Mouse (Mus musculus): ENCODE measurements around the gene Dlec1. TPM values are rescaled to one million over a fixed set of nuclear protein-coding genes. Genes with fewer than 3 reads are reported as not detected.

The Dlec1 gene
- polyA plus RNA-seq, 1 experiment from 2014 or later, result 0.87 TPM

DNA sequence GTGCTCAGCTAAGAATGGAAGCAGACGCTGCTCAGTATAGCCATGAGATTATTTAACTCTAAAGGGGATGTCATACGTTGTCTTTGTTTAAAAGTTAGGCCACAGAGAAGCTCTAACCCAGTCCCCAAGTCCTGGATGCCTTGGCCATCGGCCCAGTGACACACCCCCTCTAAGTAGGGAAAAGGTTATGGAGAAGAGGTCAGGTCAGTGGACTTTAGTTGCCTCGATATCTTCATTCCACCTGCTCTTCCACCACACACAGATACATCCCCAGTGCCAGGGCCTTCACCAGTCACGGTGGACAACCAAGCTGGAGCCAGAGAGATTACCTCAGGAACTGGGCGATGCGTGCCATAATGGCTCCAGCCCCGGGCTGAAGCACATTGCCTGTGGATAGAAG is 53.1 kb downstream of the Dlec1 start:
- WGBS, result 72% methylated on average over 8 of the region's 8 CpGs

DNA sequence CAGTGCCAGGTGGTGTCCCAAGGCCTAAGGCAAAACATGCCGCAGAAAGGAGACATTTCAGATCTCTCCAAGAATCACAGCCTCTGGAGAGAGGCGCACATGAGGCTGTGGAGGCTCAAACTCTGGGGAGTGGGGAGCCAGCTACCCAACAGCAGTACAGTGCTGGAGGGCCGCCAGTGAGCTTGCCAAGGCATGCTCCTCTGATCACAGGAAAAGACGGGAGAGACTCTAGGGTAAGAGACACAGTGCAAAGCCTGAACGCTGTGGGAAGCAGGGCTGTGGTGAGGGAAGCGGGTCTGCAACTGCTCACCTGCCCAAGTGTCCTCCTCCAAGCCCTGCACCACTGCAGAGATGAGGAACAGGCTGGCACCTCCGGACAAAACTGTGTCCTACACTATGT is 53.5 kb downstream of the Dlec1 start:
- H3K9me3 ChIP-seq, result no peaks in the 10 kb centered on the region
- no peak overlapping the region for H3K27ac ChIP-seq
- no peak overlapping the region for H3K4me3 ChIP-seq
- no peaks in the 10 kb centered on the region for H3K36me3 ChIP-seq
- peaks cover 5% of the 10 kb centered on the region; the same call in 1 of the 2 replicates for H3K4me1 ChIP-seq
- DNase-seq (ENCODE audit: low spot score), result no peak
- peaks cover 39% of the 10 kb centered on the region for H3K27me3 ChIP-seq (ENCODE audit: insufficient read depth, poor library complexity, severe bottlenecking)
- 48% methylated on average over 7 of the region's 7 CpGs for WGBS

More for the DNA sequence above, 53.1 kb downstream of the Dlec1 start:
- Histone ChIP-seq H3K9me3 (no peaks in the 10 kb centered on the region), H3K27ac (no peak overlapping the region), H3K36me3 (no peaks in the 10 kb centered on the region), H3K4me1 (peaks cover 5% of the 10 kb centered on the region; the same call in 1 of the 2 replicates), H3K4me3 (no peak overlapping the region), H3K27me3 (ENCODE audit: insufficient read depth, poor library complexity, severe bottlenecking) (peaks cover 42% of the 10 kb centered on the region)
- no peak for DNase-seq (ENCODE audit: low spot score)

DNA sequence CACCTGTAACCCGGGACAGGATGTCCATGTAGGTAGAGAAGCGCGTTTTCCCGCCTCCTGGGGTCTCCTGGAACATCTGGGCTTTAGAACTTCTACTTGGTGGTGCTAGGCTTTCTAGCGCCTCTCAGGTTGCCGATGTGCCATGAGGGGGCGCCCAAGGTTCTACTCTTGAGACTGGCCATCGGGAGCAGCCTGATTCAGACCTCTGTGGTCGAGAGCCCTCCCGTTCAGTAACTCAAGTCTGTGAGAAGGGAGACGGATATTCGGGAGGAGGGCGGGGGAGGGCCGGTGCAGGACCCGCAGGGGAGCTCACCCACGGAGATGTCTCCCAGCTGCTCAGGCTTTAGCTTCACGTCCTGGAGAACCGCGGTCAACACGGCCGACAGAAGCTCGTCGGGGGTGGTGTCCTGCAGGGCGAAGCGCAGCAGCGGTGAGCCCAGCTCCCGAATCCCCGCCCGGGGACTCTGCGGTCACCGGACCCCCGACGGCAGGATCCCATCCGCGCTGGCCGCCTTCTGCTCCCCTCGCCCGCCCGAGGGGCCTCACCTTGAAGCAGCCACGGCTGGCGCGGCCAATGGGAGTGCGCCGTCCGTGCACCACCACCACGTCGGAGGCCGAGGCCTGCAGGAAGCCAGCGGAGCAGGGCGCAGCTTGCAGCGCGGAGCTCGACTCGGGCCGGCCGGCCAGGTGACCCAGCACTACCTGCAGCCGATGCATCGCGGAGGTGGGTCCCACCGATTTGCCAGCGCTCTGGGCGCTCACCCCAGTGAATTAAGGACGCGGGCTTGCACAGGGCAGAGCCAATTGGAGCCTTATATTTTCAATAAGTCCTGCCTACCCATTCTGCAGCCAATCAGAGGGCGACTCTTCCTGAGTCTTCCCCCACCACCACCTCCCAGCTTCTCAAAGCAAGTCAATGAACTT is 54.3 kb downstream of the Dlec1 start, which contains the start of gene Acaa1b:
TSS of gene Acaa1b (minus strand) at position 816 of the 924 bp plus-strand sequence.
- peak; percentile 88 for DNase-seq (ENCODE audit: low spot score)
- Histone ChIP-seq H3K4me3 (peak within 1 kb of the TSS; percentile 66), H3K36me3 (no peaks in the 10 kb centered on the region), H3K27ac (no peak within 1 kb of the TSS), H3K27me3 (ENCODE audit: insufficient read depth, poor library complexity, severe bottlenecking) (peaks cover 39% of the 10 kb centered on the region), H3K9me3 (no peaks in the 10 kb centered on the region), H3K4me1 (peaks cover 5% of the 10 kb centered on the region; the same call in 1 of the 2 replicates)
- under 1% methylated on average over 65 of the region's 65 CpGs for WGBS

DNA sequence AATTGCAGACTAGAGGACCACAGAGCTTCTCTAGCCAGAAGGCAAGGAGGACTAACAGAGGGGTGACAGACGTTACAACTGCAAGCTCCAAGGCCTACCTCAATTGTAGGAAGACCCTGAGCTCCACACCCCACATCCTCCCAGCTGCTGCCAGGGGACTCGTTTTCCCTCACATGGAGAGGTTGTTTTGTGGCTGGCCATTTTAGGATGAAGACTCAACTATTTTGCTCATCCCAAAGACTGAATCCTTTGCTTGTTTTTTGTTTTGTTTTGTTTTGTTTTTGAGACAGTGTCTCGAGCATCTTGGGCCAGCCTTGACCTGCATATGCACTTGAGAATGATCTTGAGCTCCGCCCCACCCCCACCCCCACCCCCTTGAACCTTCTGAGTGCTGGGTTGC is 56.6 kb downstream of the Dlec1 start, which contains the start of gene Gm47289:
TSS of gene Gm47289 (plus strand) at position 301 of the 400 bp plus-strand sequence.
- no peak for DNase-seq (ENCODE audit: low spot score)
- WGBS, result 42% methylated on average over 4 of the region's 4 CpGs
- H3K27ac ChIP-seq, result no peak within 1 kb of the TSS
- H3K27me3 ChIP-seq (ENCODE audit: insufficient read depth, poor library complexity, severe bottlenecking), result peaks cover 33% of the 10 kb centered on the region
- no peaks in the 10 kb centered on the region for H3K9me3 ChIP-seq
- no peaks in the 10 kb centered on the region for H3K36me3 ChIP-seq
- no peak within 1 kb of the TSS for H3K4me3 ChIP-seq
- H3K4me1 ChIP-seq, result peaks cover 5% of the 10 kb centered on the region; the same call in 1 of the 2 replicates

DNA sequence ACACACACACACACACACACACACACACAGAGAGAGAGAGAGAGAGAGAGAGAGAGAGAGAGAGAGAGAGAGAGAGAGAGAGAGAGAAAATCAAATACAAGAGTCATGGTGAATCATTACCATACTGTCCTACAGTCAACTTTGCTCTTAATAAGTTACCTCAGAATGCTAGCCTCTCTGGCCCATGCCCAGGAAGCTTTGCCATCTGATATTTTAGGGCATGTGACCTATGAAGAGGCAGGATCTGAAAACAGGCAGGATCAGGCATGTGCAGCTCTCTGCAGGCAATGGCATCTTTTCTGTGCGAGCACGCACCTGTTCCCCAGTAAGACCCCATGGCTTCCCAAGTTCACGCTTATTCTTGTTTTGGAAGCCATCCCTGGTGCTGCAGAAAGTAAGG is 58.4 kb downstream of the Dlec1 start:
- H3K36me3 ChIP-seq, result no peaks in the 10 kb centered on the region
- no peak overlapping the region for H3K4me3 ChIP-seq
- H3K27me3 ChIP-seq (ENCODE audit: insufficient read depth, poor library complexity, severe bottlenecking), result peaks cover 18% of the 10 kb centered on the region
- H3K9me3 ChIP-seq, result no peaks in the 10 kb centered on the region
- WGBS, result 83% methylated on average over 3 of the region's 3 CpGs
- H3K4me1 ChIP-seq, result peaks cover 5% of the 10 kb centered on the region; the same call in 1 of the 2 replicates
- DNase-seq (ENCODE audit: low spot score), result no peak
- H3K27ac ChIP-seq, result no peak overlapping the region

DNA sequence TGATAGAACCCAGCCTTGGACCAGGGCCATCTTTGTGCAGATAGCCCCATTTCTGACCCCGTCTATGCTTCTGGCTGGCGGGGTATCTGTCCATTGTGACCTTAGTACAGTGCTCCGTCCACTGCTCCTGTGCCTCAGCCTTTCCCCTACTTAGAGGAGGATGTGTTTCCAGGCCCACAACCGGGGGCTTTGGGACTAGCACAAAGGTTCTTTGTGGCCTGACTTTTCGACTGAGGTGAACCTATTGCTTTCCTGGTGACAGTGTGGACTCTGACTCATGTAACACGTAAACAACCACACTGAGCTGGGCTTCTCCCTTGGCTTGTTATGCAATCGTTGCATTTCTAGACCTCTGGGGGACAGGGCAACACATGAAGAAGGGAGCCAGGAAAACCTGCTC is 62.5 kb downstream of the Dlec1 start:
- WGBS, result 74% methylated on average over 7 of the region's 7 CpGs
- no peak for DNase-seq (ENCODE audit: low spot score)

DNA sequence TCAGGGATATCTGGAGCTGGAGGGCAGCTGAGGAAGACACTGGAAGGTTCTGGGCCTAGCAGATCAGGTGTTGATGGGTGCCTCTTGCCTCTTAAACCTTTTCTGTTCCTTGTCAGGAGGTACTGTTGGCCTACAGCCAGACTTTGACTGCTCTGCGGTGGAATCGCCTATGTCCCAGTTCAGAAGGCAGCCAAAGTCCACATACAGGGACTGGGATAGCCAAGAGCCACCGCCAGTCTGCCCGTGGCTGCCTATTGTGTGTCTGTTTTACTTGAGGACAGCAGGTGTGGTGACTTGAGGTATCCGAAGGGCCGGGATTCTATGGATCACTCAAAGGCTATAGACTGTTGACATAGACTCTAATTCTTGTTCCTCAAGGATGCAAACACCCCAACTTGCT is 63.3 kb downstream of the Dlec1 start:
- no peaks in the 10 kb centered on the region for H3K27me3 ChIP-seq (ENCODE audit: insufficient read depth, poor library complexity, severe bottlenecking)
- DNase-seq (ENCODE audit: low spot score), result no peak
- 90% methylated on average over 6 of the region's 6 CpGs for WGBS
- H3K4me3 ChIP-seq, result no peak overlapping the region
- no peaks in the 10 kb centered on the region for H3K9me3 ChIP-seq
- H3K27ac ChIP-seq, result no peak overlapping the region
- no peaks in the 10 kb centered on the region for H3K4me1 ChIP-seq
- H3K36me3 ChIP-seq, result no peaks in the 10 kb centered on the region

More for the DNA sequence above, 62.5 kb downstream of the Dlec1 start:
- Histone ChIP-seq H3K4me1 (no peaks in the 10 kb centered on the region), H3K9me3 (no peaks in the 10 kb centered on the region), H3K36me3 (no peaks in the 10 kb centered on the region), H3K27me3 (ENCODE audit: insufficient read depth, poor library complexity, severe bottlenecking) (no peaks in the 10 kb centered on the region), H3K27ac (no peak overlapping the region), H3K4me3 (no peak overlapping the region)

DNA sequence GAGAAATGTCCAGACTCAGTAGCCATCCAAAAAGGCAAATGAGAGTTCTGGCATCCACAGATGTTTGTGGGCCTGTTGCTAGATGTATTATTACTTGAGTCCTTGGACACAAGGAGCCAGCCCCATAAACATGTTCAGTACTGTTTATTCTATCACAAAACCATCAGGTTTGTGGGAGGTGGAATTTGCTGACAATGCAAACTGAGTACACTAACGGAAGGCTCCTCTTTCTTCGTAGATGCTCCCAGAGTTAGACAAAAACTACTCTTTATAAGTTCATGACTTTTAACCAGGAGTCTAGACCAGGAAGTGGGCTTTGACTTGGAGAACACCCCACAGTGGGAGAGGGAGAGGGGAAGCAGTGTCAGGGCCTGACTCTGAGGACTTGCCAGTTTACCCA is 65.3 kb downstream of the Dlec1 start:
- H3K9me3 ChIP-seq, result no peaks in the 10 kb centered on the region
- 87% methylated on average over 2 of the region's 2 CpGs for WGBS
- H3K27me3 ChIP-seq (ENCODE audit: insufficient read depth, poor library complexity, severe bottlenecking), result no peaks in the 10 kb centered on the region; the same call in 1 of the 2 replicates
- no peaks in the 10 kb centered on the region for H3K36me3 ChIP-seq
- H3K4me3 ChIP-seq, result no peak overlapping the region
- H3K4me1 ChIP-seq, result no peaks in the 10 kb centered on the region
- no peak overlapping the region for H3K27ac ChIP-seq
- no peak for DNase-seq (ENCODE audit: low spot score)

DNA sequence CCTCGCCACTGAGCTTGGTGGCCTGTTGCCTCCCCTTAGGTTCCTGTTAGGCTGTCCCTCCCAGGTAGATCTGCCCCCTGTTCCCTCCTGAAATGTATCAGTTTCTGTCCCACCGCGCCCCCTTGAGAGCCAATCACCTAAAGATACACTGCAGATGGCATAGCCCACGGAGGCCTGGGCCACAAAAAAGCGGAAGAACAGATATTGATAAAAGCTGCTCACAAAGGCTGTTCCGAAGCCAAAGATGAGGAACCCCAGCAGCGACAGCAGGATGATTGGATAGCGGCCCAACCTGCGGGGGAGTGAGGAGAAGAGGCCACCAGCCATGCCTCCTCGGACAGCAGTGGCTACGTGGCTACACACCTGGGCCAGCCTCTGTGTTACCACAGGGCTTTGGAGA is 77.0 kb downstream of the Dlec1 start:
- WGBS, result 84% methylated on average over 11 of the region's 11 CpGs
- no peaks in the 10 kb centered on the region for H3K9me3 ChIP-seq
- H3K36me3 ChIP-seq, result no peaks in the 10 kb centered on the region
- no peak for DNase-seq (ENCODE audit: low spot score)
- no peak overlapping the region for H3K4me3 ChIP-seq
- H3K4me1 ChIP-seq, result peaks cover 13% of the 10 kb centered on the region; the same call in 1 of the 2 replicates
- H3K27me3 ChIP-seq (ENCODE audit: insufficient read depth, poor library complexity, severe bottlenecking), result no peaks in the 10 kb centered on the region; the same call in 1 of the 2 replicates
- H3K27ac ChIP-seq, result no peak overlapping the region

DNA sequence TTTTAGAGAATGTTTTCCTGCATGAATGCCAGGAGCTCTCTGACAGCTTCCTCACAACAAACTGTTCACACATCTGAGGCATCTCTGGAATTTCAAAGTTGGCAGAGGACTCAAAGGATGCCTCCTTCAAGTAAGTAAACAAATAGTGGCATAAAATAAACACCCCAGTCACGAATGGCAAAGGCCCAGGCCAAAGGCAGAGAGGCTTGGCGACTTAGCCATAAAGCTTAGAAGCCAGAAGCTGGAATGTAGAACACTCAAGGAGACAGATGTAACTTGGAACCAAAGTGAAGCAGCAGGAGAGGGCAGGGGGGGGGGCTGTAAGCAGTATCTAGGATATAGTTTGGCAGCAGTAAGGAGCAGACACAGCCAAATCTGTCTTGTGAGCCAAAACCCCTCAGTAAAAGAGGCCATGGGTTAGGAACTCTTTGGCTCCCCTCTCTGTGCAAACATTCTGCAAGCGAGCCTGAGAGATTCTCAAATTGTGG is 79.0 kb downstream of the Dlec1 start:
- no peaks in the 10 kb centered on the region for H3K36me3 ChIP-seq
- 37% methylated on average over 3 of the region's 3 CpGs for WGBS
- no peak overlapping the region for H3K27ac ChIP-seq
- H3K27me3 ChIP-seq (ENCODE audit: insufficient read depth, poor library complexity, severe bottlenecking), result no peaks in the 10 kb centered on the region; the same call in 1 of the 2 replicates
- no peaks in the 10 kb centered on the region for H3K9me3 ChIP-seq
- H3K4me1 ChIP-seq, result peaks cover 13% of the 10 kb centered on the region; the same call in 1 of the 2 replicates
- no peak for DNase-seq (ENCODE audit: low spot score)
- H3K4me3 ChIP-seq, result no peak overlapping the region

DNA sequence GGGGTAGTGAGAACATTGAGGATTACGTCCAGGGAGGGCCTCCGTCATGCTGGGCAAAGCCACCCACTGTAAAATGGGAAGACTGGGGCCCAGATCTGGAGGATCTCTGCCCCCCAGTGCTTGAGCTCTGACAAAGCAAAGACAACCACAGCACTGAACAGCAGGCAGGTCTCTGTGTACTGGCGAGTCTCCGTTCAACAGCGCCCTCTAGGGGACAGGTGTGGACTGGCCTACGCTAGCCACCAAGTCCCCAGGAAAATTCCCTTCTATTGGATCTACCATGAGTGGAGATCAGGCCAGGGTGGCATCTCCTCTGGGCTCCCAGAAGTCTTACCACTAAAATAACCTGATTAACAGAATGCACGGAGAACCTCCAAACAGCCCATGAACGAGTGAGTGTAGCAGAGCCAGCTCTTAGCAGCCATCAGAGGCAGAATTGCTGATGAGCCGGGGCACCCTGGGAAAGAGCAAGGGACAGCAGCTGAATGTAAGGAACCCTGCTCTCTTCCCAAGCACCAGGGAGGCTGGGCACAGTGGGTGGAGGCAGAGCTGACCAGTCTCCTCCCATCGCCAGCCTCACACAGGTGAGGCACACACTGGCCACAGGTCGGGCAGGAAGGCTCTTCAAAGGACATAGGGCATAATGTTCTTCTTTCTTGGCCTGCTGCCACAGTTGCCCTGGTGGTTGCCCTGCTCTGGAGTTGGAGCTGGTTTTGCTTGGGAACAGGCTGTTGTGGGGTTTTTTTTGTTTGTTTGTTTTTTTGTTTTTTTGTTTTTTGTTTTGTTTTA is 90.1 kb downstream of the Dlec1 start:
- Histone ChIP-seq H3K27me3 (ENCODE audit: insufficient read depth, poor library complexity, severe bottlenecking) (no peaks in the 10 kb centered on the region), H3K9me3 (no peaks in the 10 kb centered on the region), H3K36me3 (no peaks in the 10 kb centered on the region), H3K4me1 (no peaks in the 10 kb centered on the region), H3K4me3 (no peak overlapping the region), H3K27ac (no peak overlapping the region)
- 33% methylated on average over 11 of the region's 11 CpGs for WGBS
- no peak for DNase-seq (ENCODE audit: low spot score)
